Mouse (Mus musculus): Measurements from ENCODE around the gene Alox5.

- no peak for TF ChIP-seq CTCF (IDR thresholded peaks at IDR 0.05; ENCODE audit: extremely low read depth, insufficient read depth, low read length)
- no peak for TF ChIP-seq POLR2A (IDR thresholded peaks at IDR 0.05; ENCODE audit: extremely low read depth, insufficient read depth, low read length)
Measured at GRCm38 (mm10) chr6:116361993-116362392, 99.0 kb downstream of the Alox5 start.

Data from cortical plate, adult 2 months (tissue).